Mouse (Mus musculus) Muller cell, postnatal 12 days (primary cell): ENCODE measurements around the gene Neil1.

Experiments used
- DNase-seq: peaks from one replicate; pipeline ENCODE4 v3.0.0-alpha.2; 2015; ENCODE audit errors: inconsistent ontology term

Neil1 gene

GRCm38 (mm10) chr9:57148144-57148878 lies at the start of gene Neil1:
Gene Neil1 (minus strand): TSS chr9:57148305.
- peak; percentile 79 for DNase-seq

GRCm38 (mm10) chr9:57197414-57197813 lies 49.3 kb upstream of the Neil1 start:
- DNase-seq = no peak

- no peak for DNase-seq
These were observed 48.6 kb upstream of the Neil1 start for GRCm38 (mm10) chr9:57196708-57197107.

GRCm38 (mm10) chr9:57168411-57168810 lies 20.3 kb upstream of the Neil1 start:
- DNase-seq = no peak

GRCm38 (mm10) chr9:57166173-57166572 lies 18.1 kb upstream of the Neil1 start:
- no peak for DNase-seq

GRCm38 (mm10) chr9:57163137-57163536 lies 15.0 kb upstream of the Neil1 start:
- no peak for DNase-seq

GRCm38 (mm10) chr9:57162496-57162895 lies 14.4 kb upstream of the Neil1 start:
- DNase-seq = peak; percentile 24

- no peak for DNase-seq
These were observed 10.4 kb upstream of the Neil1 start for GRCm38 (mm10) chr9:57158506-57158905.

- peak; percentile 92 for DNase-seq
These were observed 9.9 kb upstream of the Neil1 start, which contains the start of gene Commd4 for GRCm38 (mm10) chr9:57158013-57158470. Gene Commd4 (minus strand): TSS chr9:57158331.

- DNase-seq = no peak
These were observed 9.4 kb upstream of the Neil1 start for GRCm38 (mm10) chr9:57157499-57157898.

GRCm38 (mm10) chr9:57156823-57157222 lies 8.7 kb upstream of the Neil1 start:
- DNase-seq = no peak

GRCm38 (mm10) chr9:57156383-57156782 lies 8.3 kb upstream of the Neil1 start:
- DNase-seq = no peak

GRCm38 (mm10) chr9:57152331-57152730 lies 4.2 kb upstream of the Neil1 start:
- DNase-seq = no peak

GRCm38 (mm10) chr9:57150192-57150591 lies 2.1 kb upstream of the Neil1 start:
- no peak for DNase-seq

- DNase-seq = peak; percentile 13
These were observed 916 bp upstream of the Neil1 start for GRCm38 (mm10) chr9:57149021-57149420.

GRCm38 (mm10) chr9:57147205-57148143 lies 631 bp downstream of the Neil1 start:
- peak; percentile 52 for DNase-seq

GRCm38 (mm10) chr9:57146451-57147066 lies 1.5 kb downstream of the Neil1 start:
- DNase-seq = no peak

GRCm38 (mm10) chr9:57144830-57145229 lies 3.3 kb downstream of the Neil1 start:
- no peak for DNase-seq

GRCm38 (mm10) chr9:57143212-57143611 lies 4.9 kb downstream of the Neil1 start:
- DNase-seq = no peak

- DNase-seq = no peak
These were observed 6.4 kb downstream of the Neil1 start for GRCm38 (mm10) chr9:57141417-57142353.

- no peak for DNase-seq
These were observed 8.5 kb downstream of the Neil1 start for GRCm38 (mm10) chr9:57139571-57139970.
